Mouse (Mus musculus) gastrocnemius, adult 2 months (tissue): ENCODE data around the gene Nat9. TPM values are rescaled to one million over a fixed set of nuclear protein-coding genes. Genes with fewer than 3 reads are reported as not detected.

Source experiments
- DNase-seq: peaks from one replicate; pipeline ENCODE4 v3.0.0; 2022
- H3K27ac ChIP-seq: fragments of 200-600 bp; 2 replicates; pipeline ENCODE4 v1.8.1; 2022; ENCODE audit warnings: mild to moderate bottlenecking
- H3K4me3 ChIP-seq: fragments of 200-600 bp; 2 replicates; pipeline ENCODE4 v1.8.1; 2022; ENCODE audit warnings: mild to moderate bottlenecking, moderate library complexity
- CTCF ChIP-seq: fragments of 200-600 bp; IDR thresholded peaks from 2 replicates; pipeline ENCODE4 v1.8.1; 2022; ENCODE audit warnings: antibody characterized with exemption, mild to moderate bottlenecking, moderate library complexity
- intact Hi-C: fragments of 180-260 bp; cut with DNase I; formaldehyde crosslinking; loops from one replicate; pipeline ENCODE4 v1.15.1; 2025
- total RNA-seq, 2 experiments: library from RNA; stranded (reverse); gene quantifications; 2 replicates each; pipeline ENCODE4 v1.2.3; 2021

Nat9 gene
- total RNA-seq, 2 experiments from 2014 or later, result 12.7 to 16.3 TPM

DNA sequence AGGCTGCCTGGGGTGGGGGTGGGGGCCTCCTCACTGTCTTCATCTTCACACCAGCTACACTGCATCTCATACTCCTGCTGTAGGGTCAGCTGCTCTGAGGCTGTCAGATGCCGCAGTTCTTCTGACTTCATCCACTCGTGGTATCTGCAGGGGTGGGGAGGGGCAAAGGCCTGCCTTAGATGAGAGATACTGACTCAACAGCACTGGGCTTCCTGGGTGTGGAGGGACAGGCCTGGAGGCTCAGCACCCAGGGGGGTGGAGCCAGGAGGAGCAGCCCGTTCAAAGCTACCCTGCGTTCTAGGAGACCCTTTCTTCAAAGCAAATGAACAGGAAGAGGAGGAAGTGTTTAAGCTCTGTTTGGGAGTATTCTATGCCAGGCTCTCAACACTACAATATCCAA is 2.7 kb downstream of the Nat9 start:
- no peak for TF ChIP-seq CTCF
- Histone ChIP-seq H3K27ac (no peak overlapping the region), H3K4me3 (no peak overlapping the region)
- intact Hi-C loops, result no loop called here
- DNase-seq, result no peak

DNA sequence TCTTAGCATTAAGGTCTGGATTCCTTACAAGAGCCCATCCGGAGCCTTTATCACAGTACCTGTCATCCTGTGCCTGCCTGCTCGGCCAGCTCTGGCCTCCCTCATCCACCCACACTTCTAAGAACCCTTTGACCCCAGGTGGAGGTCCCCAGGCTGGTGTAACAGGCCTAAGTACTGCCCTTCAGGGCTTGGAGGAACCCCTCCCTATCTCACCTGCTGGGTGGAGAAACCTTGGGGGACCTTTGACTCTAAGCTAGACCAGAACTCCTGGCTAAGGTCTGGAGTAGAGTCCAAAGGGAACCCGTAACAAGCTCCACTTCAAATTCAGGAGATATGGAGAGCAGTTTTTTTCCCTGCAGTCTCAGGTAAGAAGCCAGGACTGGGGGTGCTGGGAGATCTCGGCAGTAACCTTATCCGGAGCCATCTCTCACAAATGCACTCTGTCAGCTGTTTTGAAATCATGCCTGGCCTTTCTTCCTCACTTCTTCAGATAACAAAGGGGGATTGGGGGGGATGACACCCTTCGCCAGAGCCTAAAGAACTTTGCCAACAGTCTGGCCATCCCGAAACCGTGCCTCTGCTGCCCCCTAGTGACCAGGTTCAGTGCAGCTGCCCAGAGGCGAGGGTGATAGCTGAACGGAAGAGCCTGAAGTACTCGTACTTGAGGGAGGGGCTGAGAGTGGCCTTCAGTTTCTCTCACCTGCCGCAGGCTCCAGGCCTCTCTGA is 5.6 kb downstream of the Nat9 start:
- peak; percentile 94 for TF ChIP-seq CTCF
- intact Hi-C loops, result loop anchor here (1.0 kb wide), 1 partner anchor 21 kb away; no protein-coding TSS in a partner anchor
- DNase-seq, result peak; percentile 86
- Histone ChIP-seq H3K27ac (no peak overlapping the region), H3K4me3 (no peak overlapping the region)

DNA sequence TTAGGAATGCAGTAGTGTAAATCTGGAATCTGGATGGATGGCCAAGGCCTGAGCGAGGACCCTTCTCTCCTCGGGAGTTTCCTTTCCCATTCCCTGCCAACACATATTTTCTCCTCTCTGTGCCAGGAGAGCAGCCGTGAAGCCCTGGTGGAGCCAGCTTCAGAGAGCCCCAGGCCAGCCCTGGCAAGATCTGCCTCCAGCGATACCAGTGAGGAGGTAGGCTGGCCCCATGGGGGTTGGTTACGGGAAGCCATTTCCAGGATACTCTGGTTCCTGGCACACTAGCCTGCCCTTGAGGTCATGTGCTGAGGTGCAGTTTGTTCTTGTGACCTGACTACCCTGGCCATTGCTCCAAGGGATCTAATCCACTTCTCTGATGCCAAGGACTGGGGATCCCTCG is 7.8 kb downstream of the Nat9 start:
- DNase-seq, result no peak
- Histone ChIP-seq H3K4me3 (no peak overlapping the region), H3K27ac (no peak overlapping the region)
- intact Hi-C loops, result no loop called here
- no peak for TF ChIP-seq CTCF

DNA sequence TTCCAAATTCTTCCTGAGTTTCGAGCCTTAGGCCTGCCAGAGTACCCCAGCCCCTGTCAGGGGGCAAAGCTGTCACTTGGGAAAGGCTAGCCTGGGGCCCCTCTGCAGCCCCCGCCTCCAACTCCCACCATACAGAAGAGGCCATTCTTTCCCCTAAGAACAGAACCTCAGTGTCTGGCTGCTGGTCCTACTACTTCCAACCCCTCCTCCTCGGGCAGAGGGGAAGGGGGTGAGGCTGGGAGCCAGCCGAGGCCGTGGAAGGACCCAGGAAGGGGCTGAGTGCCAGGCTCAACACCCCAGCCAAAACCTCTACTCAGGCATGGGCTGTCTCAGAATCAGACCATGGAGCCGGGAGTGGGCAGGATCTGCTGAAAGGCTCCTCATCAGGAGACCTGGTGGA is 8.5 kb downstream of the Nat9 start:
- TF ChIP-seq CTCF, result no peak
- Histone ChIP-seq H3K4me3 (no peak overlapping the region), H3K27ac (0 out of 2 replicates have a peak overlapping the region, but pooled peaks have one; percentile 8)
- DNase-seq, result no peak
- intact Hi-C loops, result no loop called here

DNA sequence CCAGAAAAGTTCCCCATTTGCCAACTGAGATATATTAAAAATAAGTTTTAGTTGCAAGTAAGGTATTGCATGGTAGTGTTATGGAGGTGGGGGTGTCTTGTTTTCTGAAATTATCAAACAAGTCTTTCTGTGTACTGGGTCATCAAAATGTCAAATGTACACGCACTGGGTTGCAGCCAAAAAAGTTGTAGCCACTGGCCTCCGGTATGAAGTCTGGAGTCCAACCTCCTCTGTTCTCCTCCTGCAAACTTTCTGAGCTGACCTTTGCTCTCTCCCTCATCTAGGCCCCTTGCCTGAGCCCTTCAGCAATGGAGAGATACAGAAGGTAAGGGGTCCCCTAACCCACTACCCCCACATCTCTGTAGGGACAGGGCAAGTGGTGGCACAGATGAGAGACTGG is 8.9 kb downstream of the Nat9 start:
- TF ChIP-seq CTCF, result no peak
- H3K4me3 ChIP-seq, result no peak overlapping the region
- 0 out of 2 replicates have a peak overlapping the region, but pooled peaks have one; percentile 8 for H3K27ac ChIP-seq
- DNase-seq, result no peak
- intact Hi-C loops, result no loop called here

DNA sequence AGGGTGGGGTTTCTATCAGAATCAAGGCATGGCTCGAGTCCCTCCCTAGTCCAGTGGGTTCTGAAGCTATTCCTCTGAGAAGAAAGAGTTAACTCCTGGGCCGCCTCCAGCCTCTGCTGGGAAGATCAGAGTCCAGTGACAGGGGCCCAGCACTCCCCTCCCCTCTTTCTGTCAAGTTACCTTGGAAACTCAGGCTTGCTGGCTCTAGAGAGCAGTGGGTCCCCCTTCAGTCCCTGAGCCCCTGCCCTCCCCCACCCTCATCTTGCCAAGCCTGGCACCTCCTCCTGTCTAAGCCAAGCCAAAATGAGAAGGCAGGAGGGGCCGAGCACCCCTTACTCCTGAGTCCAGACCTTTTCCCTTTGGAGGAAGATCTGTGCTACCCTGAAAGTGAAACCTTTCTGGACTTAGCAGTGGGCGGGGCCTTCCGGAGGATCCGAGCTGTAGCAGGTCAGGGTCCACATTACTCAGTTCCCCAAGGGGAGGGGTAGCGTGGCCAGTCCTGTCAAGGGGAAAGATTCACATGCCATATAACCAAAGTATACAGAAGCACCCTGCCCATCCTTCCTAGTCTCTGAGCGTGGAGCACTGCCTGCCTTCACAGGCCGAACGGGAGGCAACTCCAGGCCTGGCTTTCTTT is 10.0 kb downstream of the Nat9 start:
- H3K4me3 ChIP-seq, result no peak overlapping the region
- TF ChIP-seq CTCF, result no peak
- intact Hi-C loops, result no loop called here
- peak overlapping the region; percentile 7; the same call in 1 of the 2 replicates for H3K27ac ChIP-seq
- no peak for DNase-seq

DNA sequence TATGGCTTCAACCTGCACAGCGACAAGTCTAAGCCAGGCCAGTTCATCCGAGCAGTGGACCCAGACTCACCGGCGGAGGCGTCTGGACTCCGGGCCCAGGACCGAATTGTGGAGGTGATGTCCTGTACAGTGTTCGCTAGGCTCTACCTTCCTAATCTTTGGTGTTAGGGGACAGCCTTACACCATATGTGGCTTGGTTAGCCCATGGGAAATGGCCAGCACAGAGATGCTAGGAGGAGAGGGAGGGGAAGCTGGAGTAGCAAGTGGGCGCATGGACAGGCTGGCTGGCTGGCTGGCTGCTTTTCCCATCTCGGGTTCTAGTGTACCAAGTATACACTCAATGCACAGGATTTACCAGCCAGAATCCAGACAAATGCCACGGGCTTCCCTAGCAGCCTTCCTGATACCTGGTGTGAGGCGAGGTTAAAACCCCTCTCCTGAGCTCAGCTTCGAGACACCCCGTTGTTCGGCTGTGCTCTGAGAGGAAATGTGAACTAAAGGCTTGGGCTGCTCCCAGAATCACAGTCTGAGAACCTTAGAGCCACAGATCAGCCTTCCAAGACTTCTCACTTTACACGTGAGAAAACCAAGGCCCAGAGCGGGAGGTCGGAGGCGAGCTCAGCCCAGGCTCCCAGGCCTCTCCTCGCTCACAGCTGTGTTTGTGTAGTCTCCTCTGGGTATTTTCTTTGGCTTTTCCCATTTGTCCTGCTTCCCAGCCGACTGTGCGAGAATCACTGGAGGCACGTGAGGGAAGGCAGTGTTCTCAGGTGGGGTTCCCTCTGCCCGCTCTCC is 11.1 kb downstream of the Nat9 start:
- no peak for DNase-seq
- Histone ChIP-seq H3K27ac (peak overlapping the region; percentile 56), H3K4me3 (no peak overlapping the region)
- no peak for TF ChIP-seq CTCF
- intact Hi-C loops, result no loop called here

DNA sequence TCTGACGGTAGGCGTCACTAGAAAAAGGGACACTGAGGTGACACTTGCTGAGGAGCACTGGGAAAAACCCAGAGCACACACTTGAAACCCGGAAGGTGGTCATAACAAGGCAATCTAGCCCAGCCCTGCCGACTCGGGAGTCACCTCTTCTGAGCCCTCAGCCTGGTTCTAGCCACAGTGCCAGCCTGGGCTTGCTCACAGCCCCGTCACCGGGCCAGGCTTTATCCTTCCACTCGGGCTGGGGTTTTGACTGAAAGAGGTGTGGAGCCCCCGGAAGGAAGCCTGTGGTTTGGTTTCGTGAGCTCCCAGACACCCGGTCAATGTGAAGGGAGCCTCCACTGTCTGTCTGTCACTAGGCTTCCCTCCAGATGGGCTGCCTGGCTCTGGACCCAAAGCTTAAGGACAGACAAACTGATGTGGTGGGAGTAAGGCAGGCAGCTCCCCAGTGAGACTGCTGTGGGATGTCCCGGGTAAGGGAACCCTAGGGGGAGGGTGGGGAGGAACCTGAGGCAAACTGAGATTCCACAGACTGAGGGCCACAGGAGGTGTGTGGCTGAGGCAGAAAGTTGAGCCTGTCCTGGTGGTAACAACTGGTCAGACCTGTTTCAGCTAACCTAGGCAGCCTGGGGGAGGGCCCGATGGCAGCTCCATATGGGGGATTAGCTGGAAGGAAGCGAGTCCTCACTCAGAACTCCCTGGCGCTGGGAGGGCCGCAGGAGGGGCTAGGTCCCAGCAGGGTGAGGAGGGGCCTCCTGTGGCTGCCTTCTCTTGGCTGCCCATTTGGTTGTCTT is 13.9 kb downstream of the Nat9 start:
- TF ChIP-seq CTCF, result no peak
- no peak for DNase-seq
- no peak overlapping the region for H3K4me3 ChIP-seq
- intact Hi-C loops, result no loop called here
- no peak overlapping the region for H3K27ac ChIP-seq

DNA sequence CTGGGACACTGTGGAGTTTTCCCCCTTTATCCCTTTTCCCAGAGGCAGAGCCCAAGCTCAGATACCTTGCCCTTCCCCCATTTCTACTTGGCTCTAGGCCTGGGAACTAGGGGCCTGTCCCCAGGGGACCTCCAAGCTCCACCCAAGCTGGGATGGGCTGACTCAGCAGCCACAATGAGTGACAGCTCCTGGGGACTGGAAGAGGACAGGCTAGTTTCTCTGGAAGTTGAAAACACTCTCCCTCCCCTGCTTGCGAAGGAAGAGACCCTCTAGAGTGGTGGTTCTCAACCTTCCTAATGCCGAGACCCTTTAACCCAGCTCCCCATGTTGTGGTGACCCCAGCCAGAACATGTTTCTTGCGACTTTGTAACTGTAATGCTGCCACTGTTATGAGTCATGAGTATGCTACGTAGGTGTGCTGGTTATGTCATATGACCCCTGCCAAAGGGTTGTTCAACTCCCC is 14.8 kb downstream of the Nat9 start:
- DNase-seq, result no peak
- TF ChIP-seq CTCF, result no peak
- H3K27ac ChIP-seq, result no peak overlapping the region
- no peak overlapping the region for H3K4me3 ChIP-seq
- intact Hi-C loops, result no loop called here

DNA sequence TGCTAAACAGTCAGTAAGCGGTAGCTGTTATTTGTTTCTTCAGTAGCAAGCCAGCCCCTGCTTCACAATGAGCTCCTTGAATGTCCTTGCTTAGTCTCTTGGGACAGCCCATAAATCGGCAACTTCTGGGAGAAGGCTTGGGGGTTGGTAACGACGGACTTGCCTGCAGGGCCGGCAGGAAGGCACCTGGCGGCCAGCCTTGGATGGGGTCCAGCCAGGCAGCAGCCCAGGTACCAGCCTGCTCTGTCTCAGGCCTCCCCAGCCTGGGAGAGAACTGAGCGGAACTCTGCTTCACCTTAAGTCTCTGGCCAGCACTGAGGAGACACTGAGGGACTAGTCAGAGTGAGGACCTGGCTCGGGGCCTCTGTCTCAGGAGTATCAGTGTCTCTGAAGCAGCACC is 16.5 kb downstream of the Nat9 start:
- TF ChIP-seq CTCF, result no peak
- no peak overlapping the region for H3K27ac ChIP-seq
- no peak for DNase-seq
- H3K4me3 ChIP-seq, result no peak overlapping the region
- intact Hi-C loops, result no loop called here

DNA sequence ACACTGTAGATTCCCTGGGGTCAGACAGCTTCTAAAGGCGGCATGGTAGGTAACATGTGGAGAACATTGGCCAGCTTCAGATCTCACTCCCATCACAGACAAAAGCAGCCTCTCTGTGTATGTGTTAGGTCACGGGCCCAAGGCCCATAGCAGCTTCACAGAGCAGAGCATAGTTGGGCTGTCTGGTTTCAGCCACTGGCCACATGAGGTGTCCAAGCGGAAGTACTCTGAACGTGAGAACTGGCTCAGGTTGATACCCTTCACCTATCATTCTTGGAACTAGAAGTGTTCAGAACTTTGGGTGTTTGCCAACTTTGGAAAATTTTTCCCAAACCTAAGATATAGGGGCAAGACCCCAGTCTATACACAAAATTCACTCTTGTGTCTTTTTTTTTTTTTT is 18.2 kb downstream of the Nat9 start:
- no peak overlapping the region for H3K27ac ChIP-seq
- no peak overlapping the region for H3K4me3 ChIP-seq
- no peak for TF ChIP-seq CTCF
- intact Hi-C loops, result no loop called here
- no peak for DNase-seq

DNA sequence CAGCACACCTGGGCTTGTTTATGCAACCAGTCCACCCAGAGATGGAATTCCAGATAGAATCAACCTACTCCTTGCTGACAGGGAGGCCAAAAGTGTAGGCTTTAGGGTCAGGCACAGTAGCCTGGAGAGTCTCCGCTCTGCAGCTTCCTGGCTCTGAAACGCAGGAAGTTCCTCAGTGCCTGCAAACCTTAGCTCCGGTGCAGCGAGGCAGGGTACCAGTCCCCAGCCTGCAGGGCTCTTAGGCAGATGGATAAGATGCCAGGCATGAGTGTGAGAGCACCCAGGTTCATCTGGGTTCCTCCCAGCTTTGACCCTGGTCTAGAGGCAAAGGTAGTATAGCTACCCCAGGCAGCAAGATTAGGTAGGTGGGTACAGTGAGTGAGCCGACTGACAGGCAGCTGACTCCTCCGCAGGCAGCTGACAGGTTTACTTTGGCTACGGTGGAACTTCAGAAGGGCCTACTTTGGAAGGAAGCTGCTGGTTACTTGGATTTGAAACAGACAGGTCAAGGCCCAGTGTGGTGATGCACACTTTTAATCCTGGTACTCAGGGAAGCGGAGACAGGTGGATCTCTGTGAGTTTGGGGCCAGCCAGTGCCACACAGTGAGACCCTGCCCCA is 19.9 kb downstream of the Nat9 start:
- Histone ChIP-seq H3K4me3 (no peak overlapping the region), H3K27ac (no peak overlapping the region)
- intact Hi-C loops, result no loop called here
- no peak for TF ChIP-seq CTCF
- DNase-seq, result peak; percentile 7
